Mouse (Mus musculus): ENCODE measurements around the gene Ldlrap1. TPM values are rescaled to one million over a fixed set of nuclear protein-coding genes. Genes with fewer than 3 reads are reported as not detected.

Gene Ldlrap1
- total RNA-seq (2012; rRNA removed) = 2.2 and 2.4 TPM in 2 replicates
- total RNA-seq (2014; rRNA removed) = 1.1 and 1.4 TPM in 2 replicates
- 2.2 and 3.7 TPM in 2 replicates for polyA plus RNA-seq (2012; ENCODE audit: insufficient read length, low read depth)

- Histone ChIP-seq H3K4me2 (ENCODE audit: insufficient read depth, low read depth, poor library complexity, severe bottlenecking) (peak within 1 kb of the TSS; percentile 85), H3K27ac (ENCODE audit: insufficient read depth, low read depth) (no peak within 1 kb of the TSS), H3K9me3 (replicated peaks; ENCODE audit: low read length) (no peaks in the 10 kb centered on the region), H3K4me3 (replicated peaks in 1 of 3; ENCODE audit: low read depth in 2 of 3, low read length in 2 of 3, poor library complexity in 1 of 3) (peak within 1 kb of the TSS; percentile 44 to 63 (median 60)), H3K4me1 (ENCODE audit: control insufficient read depth in 1 of 2, insufficient read depth in 2 of 2) (peaks cover 7 to 34% of the 10 kb centered on the region in 2 experiments), H3K27me3 (replicated peaks) (peaks cover 50% of the 10 kb centered on the region), H3K79me2 (replicated peaks; ENCODE audit: control insufficient read depth, extremely low read depth, insufficient read depth, poor library complexity, severe bottlenecking) (no peaks in the 10 kb centered on the region), H3K36me3 (replicated peaks in 1 of 2; ENCODE audit: control insufficient read depth in 1 of 2, insufficient read depth in 1 of 2, low read length in 1 of 2) (no peaks in the 10 kb centered on the region), H3K9ac (ENCODE audit: insufficient read depth, low read depth) (peak within 1 kb of the TSS; percentile 56)
- DNase-seq (ENCODE audit: extremely low read depth) = peak; percentile 32
- in situ Hi-C loops (cut with MboI; ENCODE audit: low pct_ligation_motif_present, low pct_unique_long_range_greater_than_20kb, low sequenced_read_pairs) = no loop called here
- dilution Hi-C loops (cut with MboI; ENCODE audit: extremely low pct_ligation_motif_present, extremely low pct_unique_long_range_greater_than_20kb, low sequenced_read_pairs) = no loop called here
- TF ChIP-seq ZC3H11A (IDR thresholded peaks at IDR 0.05; ENCODE audit: low read depth, low read length) = no peak
- no peak for TF ChIP-seq TBP (conservative IDR thresholded peaks at IDR 0.05; ENCODE audit: low read depth, low read length)
- 0 out of 2 replicates have a peak, but pooled peaks have one; percentile 37 for TF ChIP-seq MXI1 (IDR thresholded peaks at IDR 0.05; ENCODE audit: low read depth, low read length)
- no peak for TF ChIP-seq GABPA (IDR thresholded peaks at IDR 0.05; ENCODE audit: insufficient replicate concordance, low read depth, low read length)
- TF ChIP-seq RCOR1 (conservative IDR thresholded peaks at IDR 0.05; ENCODE audit: low read depth, low read length) = no peak
- TF ChIP-seq ZNF384 (IDR thresholded peaks at IDR 0.05; ENCODE audit: low read depth, low read length) = no peak
- no peak for TF ChIP-seq CTCF (conservative IDR thresholded peaks at IDR 0.05 in 1 of 2, IDR thresholded peaks at IDR 0.05 in 1 of 2; ENCODE audit: low read depth in 2 of 2, low read length in 2 of 2)
- no peak for TF ChIP-seq BHLHE40 (IDR thresholded peaks at IDR 0.05; ENCODE audit: low read depth, low read length)
- TF ChIP-seq MAFK (IDR thresholded peaks at IDR 0.05; ENCODE audit: insufficient replicate concordance, low read length) = no peak
- no peak for TF ChIP-seq CHD1 (IDR thresholded peaks at IDR 0.05; ENCODE audit: low read depth, low read length)
- no peak for TF ChIP-seq SMC3 (IDR thresholded peaks at IDR 0.05; ENCODE audit: low read depth, low read length)
- peak; percentile 41 for TF ChIP-seq NRF1 (IDR thresholded peaks at IDR 0.05; ENCODE audit: low read depth, low read length)
- TF ChIP-seq USF2 (conservative IDR thresholded peaks at IDR 0.05; ENCODE audit: low read depth, low read length) = no peak
- no peak for TF ChIP-seq ZMIZ1 (IDR thresholded peaks at IDR 0.05; ENCODE audit: low read depth, low read length)
- TF ChIP-seq KAT2A (IDR thresholded peaks at IDR 0.05; ENCODE audit: insufficient replicate concordance, low read length) = no peak
- TF ChIP-seq JUN (IDR thresholded peaks at IDR 0.05; ENCODE audit: insufficient read depth, low read depth, low read length) = no peak
- no peak for TF ChIP-seq TCF12 (IDR thresholded peaks at IDR 0.05; ENCODE audit: low read depth, low read length)
- no peak; the same call in 1 of the 2 replicates for TF ChIP-seq HCFC1 (IDR thresholded peaks at IDR 0.05; ENCODE audit: low read depth, low read length)
- TF ChIP-seq POLR2AphosphoS2 (IDR thresholded peaks at IDR 0.05; ENCODE audit: low read depth, low read length) = no peak
- no peak for TF ChIP-seq MEF2A (IDR thresholded peaks at IDR 0.05; ENCODE audit: borderline replicate concordance, low read depth, low read length)
- no peak for TF ChIP-seq E2F4 (IDR thresholded peaks at IDR 0.05; ENCODE audit: insufficient replicate concordance, low read depth, low read length)
- peak; percentile 74 for TF ChIP-seq MAZ (IDR thresholded peaks at IDR 0.05; ENCODE audit: low read depth, low read length)
- TF ChIP-seq ZKSCAN1 (IDR thresholded peaks at IDR 0.05; ENCODE audit: borderline replicate concordance, low read depth, low read length) = no peak
- peak; percentile 53; the same call in 1 of the 2 replicates for TF ChIP-seq SIN3A (IDR thresholded peaks at IDR 0.05; ENCODE audit: low read length)
- no peak for TF ChIP-seq USF1 (IDR thresholded peaks at IDR 0.05; ENCODE audit: low read depth, low read length)
- no peak for TF ChIP-seq PAX5 (IDR thresholded peaks at IDR 0.05; ENCODE audit: low read length)
- no peak for TF ChIP-seq EP300 (IDR thresholded peaks at IDR 0.05; ENCODE audit: low read length)
- TF ChIP-seq MYC (IDR thresholded peaks at IDR 0.05; ENCODE audit: low read depth, low read length) = no peak
- no peak for TF ChIP-seq JUND (conservative IDR thresholded peaks at IDR 0.05; ENCODE audit: low read depth, low read length)
- no peak for TF ChIP-seq MAX (IDR thresholded peaks at IDR 0.05; ENCODE audit: low read length)
- 0 out of 2 replicates have a peak, but pooled peaks have one; percentile 49 for TF ChIP-seq UBTF (IDR thresholded peaks at IDR 0.05; ENCODE audit: low read depth, low read length)
- TF ChIP-seq POLR2A (IDR thresholded peaks at IDR 0.05; ENCODE audit: low read depth, low read length) = peak; percentile 58
Observed at GRCm38 (mm10) chr4:134767426-134768225, at the start of gene Ldlrap1. Gene Ldlrap1 (minus strand): TSS chr4:134768024.

Measured in CH12.LX (cell line).